Mouse (Mus musculus): ENCODE data around the gene Chst8. TPM values are rescaled to one million over a fixed set of nuclear protein-coding genes. Genes with fewer than 3 reads are reported as not detected.
A peak's percentile ranks its signal among the peaks of the same experiment; 100 is the strongest.

Gene Chst8
- polyA plus RNA-seq, 1 experiment from 2014 or later = 10.1 TPM

DNA sequence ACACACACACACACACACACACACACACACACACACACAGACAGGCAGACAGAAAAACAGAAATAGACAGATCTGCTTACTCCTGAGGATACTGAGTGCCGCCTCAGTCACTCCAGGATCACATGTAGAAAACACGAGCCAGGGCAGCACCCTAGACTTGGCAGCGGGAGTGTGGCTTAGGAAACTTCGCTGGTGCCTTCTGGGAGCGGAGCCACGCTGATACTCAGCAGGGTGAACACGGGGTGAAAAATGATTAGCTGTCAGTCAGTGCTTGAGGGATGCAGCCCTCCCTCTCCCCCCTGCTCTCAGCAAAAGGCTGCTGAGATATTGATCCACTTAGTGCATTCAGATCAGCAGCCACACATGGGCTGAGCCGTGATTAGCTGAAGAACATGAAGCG lies 93.9 kb downstream of the Chst8 start:
- Histone ChIP-seq H3K4me1 (ENCODE audit: control insufficient read depth, insufficient read depth, low read length) (peaks cover 27% of the 10 kb centered on the region), H3K27ac (ENCODE audit: low read depth, low read length) (no peak overlapping the region; the same call in 1 of the 2 replicates), H3K36me3 (ENCODE audit: control insufficient read depth, insufficient read depth, low read length) (no peaks in the 10 kb centered on the region), H3K9me3 (ENCODE audit: control insufficient read depth, low read length) (no peaks in the 10 kb centered on the region), H3K27me3 (ENCODE audit: control insufficient read depth, insufficient read depth, low read length) (no peaks in the 10 kb centered on the region), H3K4me2 (no peak overlapping the region), H3K9ac (ENCODE audit: low read length) (no peak overlapping the region), H3K4me3 (ENCODE audit: low read depth, low read length) (no peak overlapping the region)
- ATAC-seq (ENCODE audit: low FRiP score) (peak; percentile 26; the same call in 1 of the 2 replicates), DNase-seq (ENCODE audit: low spot score, missing footprints) (no peak)
- 73% methylated on average over 9 of the region's 9 CpGs for WGBS

DNA sequence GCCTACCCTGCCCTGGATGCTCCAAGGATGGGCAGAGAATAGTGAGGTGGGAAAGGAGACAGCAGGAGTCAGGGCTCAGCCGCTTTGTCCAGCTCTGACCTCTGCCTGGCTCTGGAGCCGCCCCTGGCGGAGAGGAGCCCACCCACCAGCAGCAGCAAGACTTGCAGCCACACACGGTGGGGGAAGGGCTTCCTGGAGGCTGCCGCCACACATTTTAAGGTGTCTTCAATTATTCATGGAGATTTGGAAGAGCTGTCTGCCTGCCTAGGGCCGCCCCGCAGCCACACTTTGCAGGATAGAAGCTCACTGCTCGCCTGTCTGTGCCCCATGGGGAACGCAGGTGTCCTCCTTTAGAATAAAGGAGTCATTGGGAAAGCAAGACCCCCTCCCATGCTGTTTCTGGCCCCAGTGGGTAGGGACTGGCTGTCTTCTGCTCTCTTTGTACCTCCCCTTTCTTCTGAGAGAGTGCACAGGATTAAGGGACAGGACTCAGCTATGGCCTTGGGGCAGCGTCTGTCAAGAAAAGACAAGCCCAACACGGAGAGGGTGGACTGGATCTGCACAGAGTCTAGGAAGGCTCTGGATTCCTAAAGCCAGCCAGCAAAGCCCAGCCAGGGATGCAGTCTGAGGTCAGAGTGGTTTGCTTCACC lies 95.2 kb downstream of the Chst8 start:
- Histone ChIP-seq H3K9me3 (ENCODE audit: control insufficient read depth, low read length) (no peaks in the 10 kb centered on the region), H3K4me3 (ENCODE audit: low read depth, low read length) (no peak overlapping the region), H3K4me2 (peak overlapping the region; percentile 24; the same call in 1 of the 2 replicates)

DNA sequence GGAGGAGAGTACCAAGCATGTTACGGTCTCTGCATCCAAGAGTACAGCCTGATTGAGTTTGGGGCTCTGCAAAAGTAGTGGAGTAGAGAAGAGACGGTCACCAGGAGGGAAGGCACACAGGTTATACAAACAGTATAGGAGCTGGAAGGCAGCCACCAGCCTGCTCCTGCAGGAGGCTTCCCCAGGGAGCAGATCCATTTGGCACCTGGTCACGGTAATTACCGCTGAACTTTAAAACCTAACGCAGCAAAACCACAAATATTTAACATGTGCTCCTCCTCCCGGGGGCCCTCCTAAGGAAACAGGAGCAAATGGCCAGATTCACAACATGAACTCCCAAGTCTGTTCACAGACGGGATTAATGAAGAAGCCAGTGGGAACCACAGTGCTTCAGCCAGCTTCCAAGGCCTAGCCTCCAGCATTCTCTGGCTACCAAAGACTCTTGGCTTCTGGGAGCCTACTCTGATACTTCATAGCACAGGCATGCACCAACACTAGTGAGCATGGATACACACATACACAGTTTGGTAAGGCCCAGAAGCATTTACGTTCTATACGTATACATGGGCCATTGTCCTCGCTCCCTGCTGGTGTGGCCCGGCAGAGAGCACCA lies 97.6 kb downstream of the Chst8 start:
- no peak overlapping the region for H3K4me3 ChIP-seq (ENCODE audit: low read depth, low read length)
- no peaks in the 10 kb centered on the region for H3K9me3 ChIP-seq (ENCODE audit: control insufficient read depth, low read length)
- 69% methylated on average over 11 of the region's 11 CpGs for WGBS
- no peak for ATAC-seq (ENCODE audit: low FRiP score)
- H3K4me2 ChIP-seq = no peak overlapping the region
- no peak overlapping the region for H3K27ac ChIP-seq (ENCODE audit: low read depth, low read length)
- peaks cover 12% of the 10 kb centered on the region for H3K4me1 ChIP-seq (ENCODE audit: control insufficient read depth, insufficient read depth, low read length)
- H3K36me3 ChIP-seq (ENCODE audit: control insufficient read depth, insufficient read depth, low read length) = no peaks in the 10 kb centered on the region
- no peaks in the 10 kb centered on the region for H3K27me3 ChIP-seq (ENCODE audit: control insufficient read depth, insufficient read depth, low read length)
- DNase-seq (ENCODE audit: low spot score, missing footprints) = no peak
- no peak overlapping the region for H3K9ac ChIP-seq (ENCODE audit: low read length)

More for the DNA sequence above, 95.2 kb downstream of the Chst8 start:
- Histone ChIP-seq H3K9ac (ENCODE audit: low read length) (peak overlapping the region; percentile 17; the same call in 1 of the 2 replicates), H3K27me3 (ENCODE audit: control insufficient read depth, insufficient read depth, low read length) (no peaks in the 10 kb centered on the region), H3K27ac (ENCODE audit: low read depth, low read length) (peak overlapping the region; percentile 70), H3K4me1 (ENCODE audit: control insufficient read depth, insufficient read depth, low read length) (peaks cover 27% of the 10 kb centered on the region), H3K36me3 (ENCODE audit: control insufficient read depth, insufficient read depth, low read length) (no peaks in the 10 kb centered on the region)
- WGBS = 1% methylated on average over 11 of the region's 11 CpGs
- DNase-seq (ENCODE audit: low spot score, missing footprints) (peak; percentile 91), ATAC-seq (ENCODE audit: low FRiP score) (peak; percentile 76)

DNA sequence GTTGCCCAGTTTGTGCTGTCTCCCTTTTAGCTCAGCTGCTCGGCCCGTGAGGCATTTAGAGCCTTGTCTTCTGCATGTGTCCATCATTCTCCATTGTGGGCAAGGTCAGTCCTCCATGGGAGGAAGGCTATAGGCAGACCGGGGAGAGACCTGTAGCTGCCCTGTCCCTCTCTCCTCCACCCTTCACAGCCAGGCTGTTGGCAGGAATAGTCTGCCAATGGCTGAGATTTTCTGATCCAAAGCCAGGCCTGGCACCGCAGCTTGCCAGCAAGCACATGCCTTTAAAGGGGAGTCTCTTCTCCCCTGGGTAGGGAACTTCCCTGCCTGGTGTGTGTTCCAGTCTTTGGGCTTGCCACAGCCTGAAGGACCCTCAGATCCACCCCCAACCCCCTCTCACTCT lies 103.4 kb downstream of the Chst8 start:
- Histone ChIP-seq H3K4me1 (ENCODE audit: control insufficient read depth, insufficient read depth, low read length) (no peaks in the 10 kb centered on the region), H3K9ac (ENCODE audit: low read length) (no peak overlapping the region), H3K4me2 (no peak overlapping the region), H3K9me3 (ENCODE audit: control insufficient read depth, low read length) (no peaks in the 10 kb centered on the region), H3K36me3 (ENCODE audit: control insufficient read depth, insufficient read depth, low read length) (no peaks in the 10 kb centered on the region), H3K27ac (ENCODE audit: low read depth, low read length) (no peak overlapping the region), H3K4me3 (ENCODE audit: low read depth, low read length) (no peak overlapping the region), H3K27me3 (ENCODE audit: control insufficient read depth, insufficient read depth, low read length) (no peaks in the 10 kb centered on the region)
- WGBS = 82% methylated on average over 4 of the region's 4 CpGs
- no peak for ATAC-seq (ENCODE audit: low FRiP score)
- DNase-seq (ENCODE audit: low spot score, missing footprints) = peak; percentile 23

DNA sequence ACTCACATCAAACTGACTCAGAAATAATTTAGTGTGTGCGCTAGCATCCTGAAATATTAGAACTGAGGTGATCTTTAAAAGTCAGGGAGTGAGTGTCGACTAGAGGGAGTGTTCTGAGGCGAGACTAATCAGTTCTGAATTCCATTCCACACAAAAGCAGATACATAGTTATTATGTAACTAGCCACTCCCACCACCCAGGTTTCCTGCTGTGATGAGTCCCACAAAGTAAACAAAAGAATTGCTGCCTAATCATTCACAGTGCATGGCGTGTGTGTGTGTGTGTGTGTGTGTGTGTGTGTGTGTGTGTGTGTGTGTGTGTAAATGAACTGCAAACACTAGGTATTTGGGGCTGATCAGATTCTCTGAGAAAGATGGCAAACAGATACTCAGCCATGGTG lies 108.1 kb downstream of the Chst8 start:
- Histone ChIP-seq H3K4me3 (ENCODE audit: low read depth, low read length) (no peak overlapping the region), H3K36me3 (ENCODE audit: control insufficient read depth, insufficient read depth, low read length) (no peaks in the 10 kb centered on the region), H3K9me3 (ENCODE audit: control insufficient read depth, low read length) (no peaks in the 10 kb centered on the region), H3K9ac (ENCODE audit: low read length) (no peak overlapping the region), H3K27ac (ENCODE audit: low read depth, low read length) (no peak overlapping the region), H3K4me2 (no peak overlapping the region), H3K27me3 (ENCODE audit: control insufficient read depth, insufficient read depth, low read length) (no peaks in the 10 kb centered on the region), H3K4me1 (ENCODE audit: control insufficient read depth, insufficient read depth, low read length) (no peaks in the 10 kb centered on the region)
- ATAC-seq (ENCODE audit: low FRiP score) = no peak
- no peak for DNase-seq (ENCODE audit: low spot score, missing footprints)
- 44% methylated on average over 4 of the region's 4 CpGs for WGBS

DNA sequence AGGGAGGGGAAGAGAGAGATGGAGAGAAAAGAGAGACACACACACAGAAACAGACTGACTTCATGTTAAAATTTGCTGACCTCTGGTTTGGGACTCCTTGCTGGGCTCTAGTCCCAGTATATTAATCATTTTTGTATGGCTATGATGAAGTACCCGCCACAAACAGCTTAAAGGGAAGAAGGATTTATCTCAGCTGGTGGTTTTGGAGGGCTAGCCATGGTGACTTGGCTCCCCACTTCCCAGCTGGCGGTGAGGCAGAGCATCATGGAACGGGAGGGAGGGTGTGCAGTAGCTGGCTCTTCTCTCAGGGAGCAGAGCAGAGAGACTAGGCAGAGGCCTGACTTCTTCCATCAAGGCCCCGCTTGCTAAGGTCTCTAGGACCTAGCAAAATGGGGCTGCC lies 109.1 kb downstream of the Chst8 start:
- no peak overlapping the region for H3K4me2 ChIP-seq
- WGBS = 58% methylated on average over 4 of the region's 4 CpGs
- DNase-seq (ENCODE audit: low spot score, missing footprints) = no peak
- no peaks in the 10 kb centered on the region for H3K9me3 ChIP-seq (ENCODE audit: control insufficient read depth, low read length)
- no peak overlapping the region for H3K4me3 ChIP-seq (ENCODE audit: low read depth, low read length)
- H3K27ac ChIP-seq (ENCODE audit: low read depth, low read length) = no peak overlapping the region
- H3K27me3 ChIP-seq (ENCODE audit: control insufficient read depth, insufficient read depth, low read length) = no peaks in the 10 kb centered on the region
- ATAC-seq (ENCODE audit: low FRiP score) = no peak
- no peak overlapping the region for H3K9ac ChIP-seq (ENCODE audit: low read length)
- H3K4me1 ChIP-seq (ENCODE audit: control insufficient read depth, insufficient read depth, low read length) = no peaks in the 10 kb centered on the region
- H3K36me3 ChIP-seq (ENCODE audit: control insufficient read depth, insufficient read depth, low read length) = no peaks in the 10 kb centered on the region

DNA sequence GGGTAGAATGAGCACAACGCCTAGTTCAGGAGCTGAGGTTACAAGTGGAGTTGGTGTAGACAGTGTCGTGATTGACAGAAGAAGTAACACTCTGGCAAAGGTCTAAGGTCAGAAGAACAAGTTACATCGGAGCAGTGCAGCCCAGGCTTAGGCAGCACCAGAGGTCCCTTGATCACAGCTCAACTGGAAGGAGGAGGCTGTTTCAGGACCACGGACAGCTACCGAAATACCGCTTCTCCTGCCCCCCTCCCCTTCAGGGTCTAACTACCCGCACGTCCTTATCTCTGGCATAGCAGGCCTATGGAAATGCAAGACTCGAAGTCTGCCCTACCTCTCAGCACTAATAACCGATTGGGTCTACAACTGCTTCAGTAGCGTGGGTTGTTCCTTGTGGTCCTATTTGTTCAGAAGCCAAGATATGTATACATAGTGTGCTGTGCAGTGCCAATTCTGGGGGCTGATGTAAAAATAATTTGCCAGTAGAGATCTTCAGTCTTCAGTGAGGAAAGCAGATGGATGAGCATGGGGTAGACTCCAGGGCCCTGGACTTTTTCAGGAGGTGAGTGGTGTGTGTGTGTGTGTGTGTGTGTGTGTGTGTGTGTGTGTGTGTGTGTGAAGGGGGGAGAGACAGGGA lies 109.7 kb downstream of the Chst8 start:
- H3K27me3 ChIP-seq (ENCODE audit: control insufficient read depth, insufficient read depth, low read length) = no peaks in the 10 kb centered on the region
- no peak overlapping the region for H3K4me3 ChIP-seq (ENCODE audit: low read depth, low read length)
- DNase-seq (ENCODE audit: low spot score, missing footprints) (peak; percentile 92), ATAC-seq (ENCODE audit: low FRiP score) (no peak)
- H3K4me2 ChIP-seq = no peak overlapping the region
- H3K27ac ChIP-seq (ENCODE audit: low read depth, low read length) = no peak overlapping the region
- no peaks in the 10 kb centered on the region for H3K9me3 ChIP-seq (ENCODE audit: control insufficient read depth, low read length)
- H3K36me3 ChIP-seq (ENCODE audit: control insufficient read depth, insufficient read depth, low read length) = no peaks in the 10 kb centered on the region
- H3K9ac ChIP-seq (ENCODE audit: low read length) = no peak overlapping the region
- 20% methylated on average over 11 of the region's 11 CpGs for WGBS
- no peaks in the 10 kb centered on the region for H3K4me1 ChIP-seq (ENCODE audit: control insufficient read depth, insufficient read depth, low read length)

DNA sequence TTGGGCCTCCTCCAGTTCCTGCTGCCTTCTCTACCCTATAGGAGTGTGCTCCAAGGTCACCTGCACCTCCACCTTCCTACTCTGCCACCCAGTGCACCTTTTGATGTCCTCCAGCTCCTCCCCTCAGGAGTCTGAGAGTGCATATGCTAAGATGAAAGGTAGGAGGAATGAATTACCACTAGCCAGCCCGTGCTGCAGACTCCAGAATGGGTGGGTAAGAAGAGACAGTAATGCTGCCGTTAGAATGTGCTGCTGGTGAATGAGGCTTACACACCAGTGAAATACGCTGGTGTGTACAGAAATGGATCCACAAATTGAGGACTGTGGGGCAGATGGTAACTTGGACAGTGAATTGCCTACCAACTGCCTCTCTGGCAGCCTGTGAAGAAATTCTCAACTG lies 112.6 kb downstream of the Chst8 start:
- H3K4me1 ChIP-seq (ENCODE audit: control insufficient read depth, insufficient read depth, low read length) = no peaks in the 10 kb centered on the region
- no peaks in the 10 kb centered on the region for H3K9me3 ChIP-seq (ENCODE audit: control insufficient read depth, low read length)
- WGBS = 79% methylated on average over 3 of the region's 3 CpGs
- no peak for DNase-seq (ENCODE audit: low spot score, missing footprints)
- no peak overlapping the region for H3K9ac ChIP-seq (ENCODE audit: low read length)
- no peaks in the 10 kb centered on the region for H3K27me3 ChIP-seq (ENCODE audit: control insufficient read depth, insufficient read depth, low read length)
- H3K4me3 ChIP-seq (ENCODE audit: low read depth, low read length) = no peak overlapping the region
- no peak overlapping the region for H3K27ac ChIP-seq (ENCODE audit: low read depth, low read length)
- H3K4me2 ChIP-seq = no peak overlapping the region
- no peaks in the 10 kb centered on the region for H3K36me3 ChIP-seq (ENCODE audit: control insufficient read depth, insufficient read depth, low read length)
- no peak for ATAC-seq (ENCODE audit: low FRiP score)

DNA sequence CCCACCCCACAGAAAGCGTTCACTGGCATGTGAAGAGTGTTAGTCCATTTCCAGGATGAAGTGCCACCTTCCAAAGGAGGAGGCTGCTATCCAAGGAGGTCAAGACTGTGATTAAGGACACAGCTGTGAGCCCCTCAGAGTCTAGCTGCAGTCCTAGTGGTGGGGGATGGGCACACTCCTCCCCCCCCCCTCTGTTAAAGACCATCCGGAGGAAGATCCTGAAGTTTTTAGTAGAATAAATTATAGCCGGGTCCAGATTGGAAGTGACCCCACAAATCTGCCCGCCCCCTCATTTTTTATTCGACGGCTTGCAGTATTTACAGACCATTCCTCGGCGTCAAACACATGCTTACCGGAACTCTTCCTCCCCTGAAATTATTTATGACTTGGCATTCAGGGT lies 114.3 kb downstream of the Chst8 start:
- Histone ChIP-seq H3K4me2 (no peak overlapping the region), H3K4me1 (ENCODE audit: control insufficient read depth, insufficient read depth, low read length) (no peaks in the 10 kb centered on the region), H3K9ac (ENCODE audit: low read length) (no peak overlapping the region), H3K36me3 (ENCODE audit: control insufficient read depth, insufficient read depth, low read length) (no peaks in the 10 kb centered on the region), H3K27me3 (ENCODE audit: control insufficient read depth, insufficient read depth, low read length) (no peaks in the 10 kb centered on the region), H3K27ac (ENCODE audit: low read depth, low read length) (no peak overlapping the region), H3K9me3 (ENCODE audit: control insufficient read depth, low read length) (no peaks in the 10 kb centered on the region), H3K4me3 (ENCODE audit: low read depth, low read length) (no peak overlapping the region)
- no peak for DNase-seq (ENCODE audit: low spot score, missing footprints)
- WGBS = 89% methylated on average over 9 of the region's 9 CpGs
- ATAC-seq (ENCODE audit: low FRiP score) = no peak

All from midbrain, embryonic 11.5 days (tissue).